Comparison of ENCODE assay signal across 8 mouse cellular contexts in the genomic region with DNA sequence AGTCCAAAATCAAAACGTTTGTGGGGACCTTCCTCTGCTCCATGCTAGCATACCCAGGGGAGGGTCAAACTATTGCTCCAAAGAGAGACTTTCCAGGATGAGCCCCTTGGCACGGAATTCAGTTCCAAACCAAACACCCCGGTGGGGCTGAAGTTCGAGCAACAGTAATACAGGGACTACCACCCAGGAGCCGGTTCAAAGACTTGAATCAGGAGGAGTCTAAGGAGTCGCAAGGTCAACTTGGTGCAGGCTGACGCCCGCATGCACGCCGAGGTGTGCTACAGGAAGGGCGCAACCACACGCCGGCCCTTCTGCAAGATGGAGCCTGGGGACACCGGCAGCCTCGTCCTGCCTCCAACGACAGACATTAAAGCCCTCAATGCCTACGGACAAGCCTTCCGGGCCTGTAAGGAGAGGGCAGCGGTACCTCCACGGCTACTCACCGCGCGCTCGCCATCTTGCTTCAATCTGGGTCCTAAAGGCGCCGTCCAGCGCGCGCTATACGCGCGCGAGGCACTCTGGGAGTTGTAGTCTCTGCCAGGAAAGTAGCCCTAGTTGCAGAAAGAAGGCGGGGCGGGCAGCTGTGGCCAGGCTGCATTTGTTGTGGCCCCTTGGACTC. TPM values are rescaled to one million over a fixed set of nuclear protein-coding genes. Genes with fewer than 3 reads are reported as not detected.
DNase-seq lines count a peak whose midpoint lies in the region; ATAC-seq lines count a peak whose summit lies in the region.

Mrpl42 (minus strand) TSS at position 478 of the 619 bp plus-strand sequence.

- under 1% methylated on average over 35 of the region's 35 CpGs for WGBS in intestine, embryonic 15.5 days

- peak; percentile 93 for DNase-seq in adrenal gland, postnatal 10 days
- peak; percentile 87 for DNase-seq in embryo, embryonic 9.5 days (ENCODE audit: extremely low spot score)
- DNase-seq in gastrocnemius, postnatal 4 days (ENCODE audit: low spot score in 2 of 2), result peak; percentile 72 to 88
- DNase-seq in left cerebral cortex, postnatal 14 days (ENCODE audit: low spot score in 2 of 2), result peak; percentile 82 to 88
- DNase-seq in right cerebral cortex, postnatal 25 days, result peak; percentile 84
- DNase-seq in urinary bladder, postnatal 36 days (ENCODE audit: low spot score in 2 of 2), result peak; percentile 81 to 87

- peak within 1 kb of the TSS; percentile 68 for H3K4me2 ChIP-seq in intestine, embryonic 15.5 days (replicated peaks)

- ATAC-seq in intestine, embryonic 15.5 days, result peak; percentile 97
- ATAC-seq in megakaryocyte-erythroid progenitor cell, adult 5-6 weeks (replicated peaks; ENCODE audit: low FRiP score, low TSS enrichment, poor library complexity, severe bottlenecking), result peak; percentile 97

- H3K36me3 ChIP-seq in intestine, embryonic 15.5 days, result peaks cover 9% of the 10 kb centered on the region; the same call in 1 of the 2 replicates

- no peaks in the 10 kb centered on the region for H3K27me3 ChIP-seq in intestine, embryonic 15.5 days (replicated peaks)

- peak within 1 kb of the TSS; percentile 81 for H3K9ac ChIP-seq in intestine, embryonic 15.5 days

- intact Hi-C loops in left cerebral cortex, postnatal 14 days (cut with DNase I), result no loop called here

- no peaks in the 10 kb centered on the region for H3K9me3 ChIP-seq in intestine, embryonic 15.5 days

- H3K27ac ChIP-seq in intestine, embryonic 15.5 days, result peak within 1 kb of the TSS; percentile 89

- H3K4me3 ChIP-seq in intestine, embryonic 15.5 days (replicated peaks), result peak within 1 kb of the TSS; percentile 83

- no peaks in the 10 kb centered on the region for H3K4me1 ChIP-seq in intestine, embryonic 15.5 days (replicated peaks)

RNA-seq across cellular contexts. Expression of gene Mrpl42, which starts in this region (rescaled TPM):
- total RNA-seq in adrenal gland, postnatal 10 days (2021), result 100 to 1,000 TPM; 174 to 198 TPM
- total RNA-seq in gastrocnemius, postnatal 4 days (2021), result 100 to 1,000 TPM; 155 to 161 TPM
- 386 and 401 TPM in 2 replicates for polyA plus RNA-seq in intestine, embryonic 15.5 days (2015; fragmentation: Nextera tagmentation; extraction: Ambion mirVana)
- 10 to 100 TPM; 81.7 to 84.0 TPM for total RNA-seq in left cerebral cortex, postnatal 14 days (2021)
- 244 and 249 TPM in 2 replicates for total RNA-seq in megakaryocyte-erythroid progenitor cell, adult 5-6 weeks (2014; fragmentation: Nextera tagmentation)
- 235 and 255 TPM in 2 replicates for total RNA-seq in megakaryocyte-erythroid progenitor cell, adult 5-6 weeks (2017)

Comparison
In these comparisons a context has a peak if more than half of its experiments do, and no peak if none do; other contexts are left out.
1. Peak in every context shown above with its lines: DNase-seq, ATAC-seq, H3K4me3 ChIP-seq and H3K27ac ChIP-seq.